Mouse (Mus musculus): ENCODE results near the gene Kif5a. TPM values are rescaled to one million over a fixed set of nuclear protein-coding genes. Genes with fewer than 3 reads are reported as not detected.

Gene Kif5a
- polyA plus RNA-seq, 2 experiments, result 2.8 to 9.7 TPM

- H3K27ac ChIP-seq (replicated peaks; ENCODE audit: low read depth, low read length), result peak overlapping the region; percentile 97
- peak; percentile 49 for DNase-seq (ENCODE audit: low spot score)
- H3K27me3 ChIP-seq (ENCODE audit: control insufficient read depth, insufficient read depth, low read length), result no peaks in the 10 kb centered on the region
- 0% methylated on average over 15 of the region's 28 CpGs for WGBS
- H3K9ac ChIP-seq (ENCODE audit: low read depth, low read length, severe bottlenecking), result peak overlapping the region; percentile 79
- H3K4me3 ChIP-seq (replicated peaks; ENCODE audit: low read length), result peak overlapping the region; percentile 72
- TF ChIP-seq POLR2A (IDR thresholded peaks at IDR 0.05; ENCODE audit: borderline replicate concordance, extremely low read depth, insufficient read depth, insufficient read length), result no peak
- H3K9me3 ChIP-seq (ENCODE audit: control insufficient read depth, low read length), result no peaks in the 10 kb centered on the region
- peak; percentile 3 for ATAC-seq (ENCODE audit: low FRiP score, low read depth)
- H3K4me1 ChIP-seq (ENCODE audit: control insufficient read depth, insufficient read depth, low read length), result peaks cover 32% of the 10 kb centered on the region
- H3K36me3 ChIP-seq (ENCODE audit: control insufficient read depth, insufficient read depth, low read length), result peaks cover 53% of the 10 kb centered on the region
- peak overlapping the region; percentile 92 for H3K4me2 ChIP-seq (replicated peaks; ENCODE audit: low read depth, low read length, severe bottlenecking)
Observed at GRCm38 (mm10) chr10:127288328-127288799, 25.2 kb upstream of the Kif5a start.

- peaks cover 32% of the 10 kb centered on the region for H3K4me1 ChIP-seq (ENCODE audit: control insufficient read depth, insufficient read depth, low read length)
- no peaks in the 10 kb centered on the region for H3K27me3 ChIP-seq (ENCODE audit: control insufficient read depth, insufficient read depth, low read length)
Observed at GRCm38 (mm10) chr10:127287936-127288293, 24.8 kb upstream of the Kif5a start.

GRCm38 (mm10) chr10:127287271-127287935 lies 24.3 kb upstream of the Kif5a start:
- WGBS, result 68% methylated on average over 15 of the region's 15 CpGs

More at GRCm38 (mm10) chr10:127287936-127288293, 24.8 kb upstream of the Kif5a start:
- Histone ChIP-seq H3K9me3 (ENCODE audit: control insufficient read depth, low read length) (no peaks in the 10 kb centered on the region), H3K27ac (replicated peaks; ENCODE audit: low read depth, low read length) (peak overlapping the region; percentile 97), H3K4me3 (replicated peaks; ENCODE audit: low read length) (peak overlapping the region; percentile 72), H3K4me2 (replicated peaks; ENCODE audit: low read depth, low read length, severe bottlenecking) (peak overlapping the region; percentile 92), H3K9ac (ENCODE audit: low read depth, low read length, severe bottlenecking) (peak overlapping the region; percentile 79), H3K36me3 (ENCODE audit: control insufficient read depth, insufficient read depth, low read length) (peaks cover 53% of the 10 kb centered on the region)
- 2% methylated on average over 3 of the region's 3 CpGs for WGBS
- DNase-seq (ENCODE audit: low spot score) (no peak), ATAC-seq (ENCODE audit: low FRiP score, low read depth) (no peak)
- TF ChIP-seq POLR2A (IDR thresholded peaks at IDR 0.05; ENCODE audit: borderline replicate concordance, extremely low read depth, insufficient read depth, insufficient read length), result no peak

GRCm38 (mm10) chr10:127286730-127287129 lies 23.6 kb upstream of the Kif5a start:
- Histone ChIP-seq H3K36me3 (ENCODE audit: control insufficient read depth, insufficient read depth, low read length) (peaks cover 57% of the 10 kb centered on the region), H3K4me2 (replicated peaks; ENCODE audit: low read depth, low read length, severe bottlenecking) (0 out of 2 replicates have a peak overlapping the region, but pooled peaks have one; percentile 6), H3K27ac (replicated peaks; ENCODE audit: low read depth, low read length) (no peak overlapping the region), H3K4me1 (ENCODE audit: control insufficient read depth, insufficient read depth, low read length) (peaks cover 24% of the 10 kb centered on the region), H3K9me3 (ENCODE audit: control insufficient read depth, low read length) (no peaks in the 10 kb centered on the region), H3K9ac (ENCODE audit: low read depth, low read length, severe bottlenecking) (no peak overlapping the region), H3K27me3 (ENCODE audit: control insufficient read depth, insufficient read depth, low read length) (no peaks in the 10 kb centered on the region), H3K4me3 (replicated peaks; ENCODE audit: low read length) (no peak overlapping the region; the same call in 1 of the 2 replicates)
- WGBS, result 68% methylated on average over 7 of the region's 7 CpGs
- ATAC-seq (ENCODE audit: low FRiP score, low read depth), result no peak
- DNase-seq (ENCODE audit: low spot score), result no peak
- no peak for TF ChIP-seq POLR2A (IDR thresholded peaks at IDR 0.05; ENCODE audit: borderline replicate concordance, extremely low read depth, insufficient read depth, insufficient read length)

More at GRCm38 (mm10) chr10:127287271-127287935, 24.3 kb upstream of the Kif5a start:
- H3K9ac ChIP-seq (ENCODE audit: low read depth, low read length, severe bottlenecking), result peak overlapping the region; percentile 79
- H3K27me3 ChIP-seq (ENCODE audit: control insufficient read depth, insufficient read depth, low read length), result no peaks in the 10 kb centered on the region
- TF ChIP-seq POLR2A (IDR thresholded peaks at IDR 0.05; ENCODE audit: borderline replicate concordance, extremely low read depth, insufficient read depth, insufficient read length), result no peak
- H3K36me3 ChIP-seq (ENCODE audit: control insufficient read depth, insufficient read depth, low read length), result peaks cover 54% of the 10 kb centered on the region
- DNase-seq (ENCODE audit: low spot score), result no peak
- ATAC-seq (ENCODE audit: low FRiP score, low read depth), result no peak
- peaks cover 31% of the 10 kb centered on the region for H3K4me1 ChIP-seq (ENCODE audit: control insufficient read depth, insufficient read depth, low read length)
- peak overlapping the region; percentile 72 for H3K4me3 ChIP-seq (replicated peaks; ENCODE audit: low read length)
- H3K4me2 ChIP-seq (replicated peaks; ENCODE audit: low read depth, low read length, severe bottlenecking), result peak overlapping the region; percentile 92
- peak overlapping the region; percentile 97 for H3K27ac ChIP-seq (replicated peaks; ENCODE audit: low read depth, low read length)
- no peaks in the 10 kb centered on the region for H3K9me3 ChIP-seq (ENCODE audit: control insufficient read depth, low read length)

GRCm38 (mm10) chr10:127286194-127286593 lies 23.0 kb upstream of the Kif5a start:
- Histone ChIP-seq H3K36me3 (ENCODE audit: control insufficient read depth, insufficient read depth, low read length) (peaks cover 62% of the 10 kb centered on the region), H3K4me2 (replicated peaks; ENCODE audit: low read depth, low read length, severe bottlenecking) (0 out of 2 replicates have a peak overlapping the region, but pooled peaks have one; percentile 6), H3K4me3 (replicated peaks; ENCODE audit: low read length) (no peak overlapping the region), H3K9ac (ENCODE audit: low read depth, low read length, severe bottlenecking) (0 out of 2 replicates have a peak overlapping the region, but pooled peaks have one; percentile 28), H3K4me1 (ENCODE audit: control insufficient read depth, insufficient read depth, low read length) (peaks cover 21% of the 10 kb centered on the region), H3K27me3 (ENCODE audit: control insufficient read depth, insufficient read depth, low read length) (no peaks in the 10 kb centered on the region), H3K27ac (replicated peaks; ENCODE audit: low read depth, low read length) (no peak overlapping the region), H3K9me3 (ENCODE audit: control insufficient read depth, low read length) (no peaks in the 10 kb centered on the region)
- DNase-seq (ENCODE audit: low spot score) (no peak), ATAC-seq (ENCODE audit: low FRiP score, low read depth) (no peak)
- TF ChIP-seq POLR2A (IDR thresholded peaks at IDR 0.05; ENCODE audit: borderline replicate concordance, extremely low read depth, insufficient read depth, insufficient read length), result no peak
- WGBS, result 76% methylated on average over 7 of the region's 7 CpGs
